Mouse (Mus musculus): ENCODE data around the gene Msln.

Gene Msln

DNA sequence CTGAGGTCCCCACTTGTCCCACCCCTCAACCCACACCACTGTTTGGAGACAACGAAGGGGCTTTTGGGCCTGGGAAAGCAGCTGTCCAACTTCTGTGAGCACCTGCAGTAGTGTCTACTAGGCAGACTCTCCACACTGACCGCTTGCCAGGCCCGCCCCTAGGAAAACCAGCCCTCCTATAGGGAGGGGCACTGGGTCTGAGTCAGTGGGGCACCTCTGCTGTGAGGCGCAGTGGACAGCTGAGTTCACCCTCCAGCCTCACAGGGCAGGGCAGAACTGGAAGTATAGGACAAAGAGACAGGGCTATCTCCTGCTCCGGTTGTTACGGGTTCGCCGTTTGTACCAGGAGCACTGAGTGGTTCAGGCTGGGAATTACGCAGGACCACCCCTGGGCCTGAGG lies at the start of gene Msln:
Msln (minus strand) TSS at position 138 of the 400 bp plus-strand sequence.
- DNase-seq (ENCODE audit: low spot score in 2 of 2), result no peak

GRCm38 (mm10) chr17:25802825-25803517 lies 48.8 kb upstream of the Msln start:
- no peak for DNase-seq (ENCODE audit: low spot score in 2 of 2)

DNA sequence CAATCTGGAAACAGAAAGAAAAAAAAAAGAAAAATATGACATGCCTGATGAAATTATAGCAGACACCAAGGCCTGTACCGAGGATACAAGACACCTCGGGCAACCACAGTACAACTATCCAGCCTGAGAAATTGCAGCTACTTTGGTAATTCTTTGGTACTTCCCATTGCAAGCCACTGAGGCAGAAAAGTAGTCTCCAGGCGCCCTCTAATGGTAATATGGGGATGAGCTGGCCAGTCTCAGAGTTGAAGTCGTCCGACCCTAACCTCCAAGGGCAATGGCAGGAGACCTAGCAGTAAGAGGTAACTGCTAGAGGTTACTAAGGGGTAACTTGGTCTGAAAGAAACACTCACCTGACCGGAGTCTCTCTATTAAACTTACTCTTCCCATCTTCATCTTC lies 46.9 kb upstream of the Msln start:
- peak in 1 of 2 experiments; percentile 63 for DNase-seq (ENCODE audit: low spot score in 2 of 2)

DNA sequence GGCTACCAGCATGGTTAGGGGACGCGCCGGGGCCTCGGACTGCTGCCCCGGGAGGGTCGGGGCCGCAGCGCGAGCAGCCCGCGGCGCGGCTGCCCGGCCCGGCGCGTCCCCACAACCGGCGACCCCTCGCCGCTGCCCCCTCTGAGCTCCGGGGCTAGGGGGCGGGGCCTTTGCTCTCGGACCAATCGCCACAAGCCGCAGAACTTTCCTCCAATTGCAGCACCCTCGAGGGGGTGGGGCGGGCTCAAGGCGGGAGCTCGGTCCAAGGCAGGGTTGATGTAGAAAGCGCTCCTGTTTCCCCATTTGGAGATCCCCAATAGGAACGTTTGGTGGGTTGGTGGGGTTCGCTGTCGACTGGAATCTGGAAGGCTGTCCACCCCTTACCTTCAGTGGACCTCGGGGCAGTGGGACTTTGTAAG lies 42.8 kb upstream of the Msln start, which contains the start of gene Metrn:
Metrn (minus strand) TSS at position 186 of the 419 bp plus-strand sequence.
- DNase-seq (ENCODE audit: low spot score in 2 of 2), result peak; percentile 88 to 93

- DNase-seq (ENCODE audit: low spot score in 2 of 2), result peak in 1 of 2 experiments; percentile 74
Observed at GRCm38 (mm10) chr17:25796211-25796771, 42.1 kb upstream of the Msln start.

GRCm38 (mm10) chr17:25795609-25796092 lies 41.5 kb upstream of the Msln start, which contains the start of gene AC134908.4:
Gene AC134908.4, minus strand, starts transcription at chr17:25795659.
- no peak for DNase-seq (ENCODE audit: low spot score in 2 of 2)

- no peak for DNase-seq (ENCODE audit: low spot score in 2 of 2)
Observed at GRCm38 (mm10) chr17:25794998-25795397, 40.8 kb upstream of the Msln start.

- DNase-seq (ENCODE audit: low spot score in 2 of 2), result no peak
Observed at GRCm38 (mm10) chr17:25794197-25794596, 40.0 kb upstream of the Msln start.

DNA sequence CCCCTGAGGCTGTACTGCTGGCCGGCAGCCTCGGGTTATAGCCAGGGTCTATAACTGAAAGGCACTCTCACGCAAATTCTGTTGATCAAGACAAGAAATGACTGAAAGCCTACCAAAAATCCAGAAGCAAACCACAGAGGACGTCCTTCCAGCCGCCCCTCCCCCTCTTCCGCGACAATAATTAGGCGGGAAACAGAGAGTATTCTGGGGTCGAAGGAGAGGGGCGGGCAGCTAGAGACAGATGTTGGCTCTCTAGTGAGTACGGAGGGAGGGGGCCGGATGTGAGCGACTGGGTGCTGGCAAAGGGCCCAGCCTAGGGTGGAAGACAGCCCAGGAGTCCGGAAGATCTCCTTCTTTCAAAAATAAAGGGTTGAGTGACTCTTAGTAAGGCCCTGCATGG lies 38.4 kb upstream of the Msln start, which contains the start of gene Fam173a:
Fam173a (minus strand) TSS at position 287 of the 400 bp plus-strand sequence.
- DNase-seq (ENCODE audit: low spot score in 2 of 2), result peak; percentile 75 to 86

GRCm38 (mm10) chr17:25791843-25792527 lies 37.8 kb upstream of the Msln start:
- peak; percentile 89 to 95 for DNase-seq (ENCODE audit: low spot score in 2 of 2)

DNA sequence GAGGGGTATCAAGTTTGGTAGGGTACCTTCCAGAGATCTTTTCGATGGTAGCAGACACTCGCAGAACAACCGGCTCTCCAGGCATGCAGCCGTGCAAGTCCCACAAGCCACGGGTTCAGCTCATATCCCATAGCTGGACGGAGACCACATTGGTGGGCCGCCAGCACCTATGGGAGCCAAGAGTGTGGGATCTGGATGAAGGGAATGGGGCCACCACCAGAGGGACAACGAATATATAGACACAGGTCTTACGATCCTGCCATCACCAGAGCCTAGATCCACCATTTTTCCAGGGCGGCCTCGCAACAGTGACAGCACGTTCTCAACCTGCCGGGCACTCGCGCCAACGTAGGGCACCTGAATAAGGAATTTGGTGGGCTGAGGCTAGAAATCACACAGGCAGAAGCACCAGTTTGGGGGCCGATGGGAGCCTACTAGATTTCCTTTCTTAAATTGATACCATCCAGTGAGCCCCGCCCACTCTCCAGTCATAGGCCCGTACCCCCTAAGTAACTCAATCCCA lies 37.2 kb upstream of the Msln start:
- DNase-seq (ENCODE audit: low spot score in 2 of 2), result no peak

DNA sequence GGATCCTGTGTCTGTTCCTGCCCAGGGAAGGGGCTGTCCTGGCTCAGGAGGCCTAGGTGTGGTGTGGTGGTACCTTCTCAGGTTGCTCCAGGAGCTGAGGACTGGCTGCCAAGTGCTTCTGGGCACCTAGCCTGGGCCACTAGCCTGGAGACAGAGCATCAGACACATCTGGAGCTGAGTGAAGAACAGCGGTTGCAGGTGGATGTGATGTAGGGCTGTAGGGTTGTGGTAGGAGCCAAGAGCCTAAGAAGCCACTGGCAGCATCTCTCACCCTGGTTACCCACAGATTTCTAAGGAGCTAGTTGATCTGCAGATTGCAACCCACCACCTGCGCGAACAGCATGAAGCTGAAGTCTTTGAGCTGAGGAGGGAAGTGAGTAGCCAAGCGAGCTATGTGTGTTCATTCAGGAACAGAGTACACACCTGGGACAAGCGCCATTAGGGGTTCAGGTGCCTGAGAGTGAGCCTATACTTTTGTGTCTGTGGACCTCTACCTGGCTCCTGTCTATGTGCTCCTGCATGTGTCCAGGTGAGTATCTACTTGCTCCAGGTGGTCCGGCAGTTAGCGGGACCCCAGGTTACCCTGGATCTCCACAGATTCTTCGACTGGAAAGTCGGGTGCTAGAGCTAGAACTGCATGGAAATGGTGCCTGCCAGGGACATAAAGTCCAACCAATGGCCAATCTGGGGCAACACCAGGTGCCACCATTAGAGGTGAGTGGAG lies 32.8 kb upstream of the Msln start:
- no peak for DNase-seq (ENCODE audit: low spot score in 2 of 2)

DNA sequence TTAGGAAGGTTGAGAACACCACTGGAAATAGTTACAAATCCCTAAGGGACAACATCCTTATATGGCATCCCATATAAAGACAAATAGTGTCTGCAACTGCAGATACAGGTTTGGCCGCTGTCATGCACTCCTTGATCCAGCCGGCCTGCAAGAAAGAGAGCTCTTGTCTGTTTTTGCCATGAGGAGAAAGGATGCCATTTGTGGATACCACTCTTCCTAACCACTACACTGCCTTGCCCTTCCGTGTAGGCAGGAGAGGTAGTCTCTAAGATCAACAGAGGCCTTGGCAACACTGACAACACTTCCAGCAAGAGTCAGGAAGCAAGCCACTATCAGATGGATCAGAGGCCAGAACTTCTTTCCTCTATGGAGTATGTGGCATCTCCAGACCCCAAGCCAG lies 32.1 kb upstream of the Msln start, which contains the start of gene Ccdc78:
Ccdc78 (plus strand) TSS at position 301 of the 400 bp plus-strand sequence.
- no peak for DNase-seq (ENCODE audit: low spot score in 2 of 2)

- DNase-seq (ENCODE audit: low spot score in 2 of 2), result peak; percentile 92 to 98
Observed at GRCm38 (mm10) chr17:25785281-25785745, 31.1 kb upstream of the Msln start, which contains the start of gene Haghl. Gene Haghl, minus strand, starts transcription at chr17:25785673.

GRCm38 (mm10) chr17:25783861-25784574 lies 29.8 kb upstream of the Msln start:
- DNase-seq (ENCODE audit: low spot score in 2 of 2), result peak in 1 of 2 experiments; percentile 64

- peak in 1 of 2 experiments; percentile 63 for DNase-seq (ENCODE audit: low spot score in 2 of 2)
Observed at GRCm38 (mm10) chr17:25783086-25783485, 28.9 kb upstream of the Msln start.

DNA sequence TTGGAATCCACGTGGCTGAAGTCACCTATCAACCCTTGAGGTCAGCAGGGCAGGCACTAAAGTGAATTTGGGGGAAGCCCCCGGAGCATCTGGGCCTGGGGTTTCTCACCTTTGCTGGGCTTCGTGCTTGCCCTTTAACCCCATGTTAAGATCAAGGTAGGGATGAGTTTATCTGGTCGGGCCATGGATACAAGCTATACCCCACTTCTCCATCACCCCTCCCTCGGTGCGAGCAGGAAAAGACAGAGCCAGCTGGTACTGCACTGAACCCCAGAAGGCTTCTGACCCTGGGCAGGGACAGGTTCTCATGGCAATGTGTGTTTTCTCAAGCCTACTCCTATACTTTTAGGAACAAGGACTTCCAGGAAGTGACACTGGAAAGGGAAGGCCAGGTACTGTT lies 27.2 kb upstream of the Msln start:
- peak in 1 of 2 experiments; percentile 54 for DNase-seq (ENCODE audit: low spot score in 2 of 2)

- no peak for DNase-seq (ENCODE audit: low spot score in 2 of 2)
Observed at GRCm38 (mm10) chr17:25777948-25778347, 23.8 kb upstream of the Msln start.

GRCm38 (mm10) chr17:25775318-25776062 lies 21.3 kb upstream of the Msln start:
- no peak for DNase-seq (ENCODE audit: low spot score in 2 of 2)
